Mouse (Mus musculus) bone marrow macrophage, adult 2 months (primary cell): ENCODE data around the gene Rtkn.

ENCODE experiments used
- CTCF ChIP-seq: IDR thresholded peaks from 2 replicates; pipeline ENCODE4 v1.5.1; 2012; ENCODE audit warnings: low read depth, mild to moderate bottlenecking, low read length, moderate library complexity
- POLR2A ChIP-seq: IDR thresholded peaks from 2 replicates; pipeline ENCODE4 v1.6.1; 2012; ENCODE audit warnings: mild to moderate bottlenecking, low read depth, low read length, borderline replicate concordance

- no peak for TF ChIP-seq POLR2A
- no peak for TF ChIP-seq CTCF
These were observed 2.9 kb upstream of the Rtkn start for GRCm38 (mm10) chr6:83132176-83132919.
